ENCODE assay signal across 8 mouse cellular contexts in genomic region chr17:84791156-84791555, GRCm38 (mm10). TPM values are rescaled to one million over a fixed set of nuclear protein-coding genes. Genes with fewer than 3 reads are reported as not detected.
DNase-seq lines count a peak whose midpoint lies in the region; ATAC-seq and TF ChIP-seq lines count a peak whose summit lies in the region.

No protein-coding gene starts in this region.

- no peak for TF ChIP-seq CTCF in heart, adult 2 months (IDR thresholded peaks at IDR 0.05)
- no peak for TF ChIP-seq CTCF in G1E (IDR thresholded peaks at IDR 0.05; ENCODE audit: low read depth, low read length)

- intact Hi-C loops in heart, adult 2 months (cut with DNase I), result loop anchor here (5.0 kb wide), 2 partner anchors 166 to 301 kb away; partner anchors contain the start of genes Camkmt, Ppm1b and Prepl

- H3K9me3 ChIP-seq in G1E (replicated peaks), result no peaks in the 10 kb centered on the region
- H3K9me3 ChIP-seq in erythroblast, embryonic 14.5 days (ENCODE audit: control insufficient read depth, low read length), result no peaks in the 10 kb centered on the region
- no peaks in the 10 kb centered on the region for H3K9me3 ChIP-seq in intestine, embryonic 15.5 days

- 0 out of 2 replicates have a peak, but pooled peaks cover 2% of the 10 kb centered on the region for H3K79me2 ChIP-seq in heart, adult 2 months (replicated peaks; ENCODE audit: control insufficient read depth, insufficient read depth, low read length)

- H3K4me3 ChIP-seq in heart, adult 2 months, result peak overlapping the region; percentile 98
- H3K4me3 ChIP-seq in G1E (ENCODE audit: low read depth, low read length), result peak overlapping the region; percentile 99
- H3K4me3 ChIP-seq in erythroblast, embryonic 14.5 days (replicated peaks), result peak overlapping the region; percentile 86
- H3K4me3 ChIP-seq in intestine, embryonic 15.5 days (replicated peaks), result peak overlapping the region; percentile 86

- H3K9ac ChIP-seq in heart, adult 2 months (ENCODE audit: low read depth, low read length), result peak overlapping the region; percentile 52
- peak overlapping the region; percentile 84 for H3K9ac ChIP-seq in intestine, embryonic 15.5 days

- no peaks in the 10 kb centered on the region for H3K27me3 ChIP-seq in heart, adult 2 months (ENCODE audit: control insufficient read depth, insufficient read depth, low read length)
- no peaks in the 10 kb centered on the region for H3K27me3 ChIP-seq in G1E (ENCODE audit: insufficient read depth, low read length)
- no peaks in the 10 kb centered on the region for H3K27me3 ChIP-seq in erythroblast, embryonic 14.5 days (ENCODE audit: control insufficient read depth)
- no peaks in the 10 kb centered on the region for H3K27me3 ChIP-seq in intestine, embryonic 15.5 days (replicated peaks)

- WGBS in heart, adult 2 months, result 4% methylated on average over 8 of the region's 8 CpGs
- WGBS in intestine, embryonic 15.5 days, result 6% methylated on average over 8 of the region's 8 CpGs

- DNase-seq in heart, adult 2 months, result peak in 1 of 2 experiments; percentile 27
- DNase-seq in heart, adult 11 months, result no peak
- DNase-seq in G1E (ENCODE audit: low spot score), result no peak
- DNase-seq in layer of hippocampus, adult 9-10 months (ENCODE audit: low spot score), result no peak
- no peak for DNase-seq in cerebellum, postnatal 4 days (ENCODE audit: low spot score in 2 of 2)

- TF ChIP-seq EP300 in heart, adult 2 months (IDR thresholded peaks at IDR 0.05; ENCODE audit: insufficient read depth, low read depth, low read length), result no peak

- H3K27ac ChIP-seq in heart, adult 2 months, result peak overlapping the region; percentile 95
- peak overlapping the region; percentile 73 for H3K27ac ChIP-seq in intestine, embryonic 15.5 days

- H3K4me2 ChIP-seq in intestine, embryonic 15.5 days (replicated peaks), result peak overlapping the region; percentile 74

- ATAC-seq in G1E (ENCODE audit: extremely low read depth, insufficient number of reproducible peaks, low FRiP score, poor library complexity, severe bottlenecking), result no peak
- peak; percentile 50 for ATAC-seq in intestine, embryonic 15.5 days
- ATAC-seq in megakaryocyte-erythroid progenitor cell, adult 5-6 weeks (replicated peaks; ENCODE audit: low FRiP score, low TSS enrichment, poor library complexity, severe bottlenecking), result peak; percentile 7; the same call in 1 of the 2 replicates

- 0 out of 2 replicates have a peak, but pooled peaks cover 1% of the 10 kb centered on the region for H3K4me1 ChIP-seq in heart, adult 2 months (ENCODE audit: control insufficient read depth, insufficient read depth, low read length)
- peaks cover 49% of the 10 kb centered on the region for H3K4me1 ChIP-seq in G1E (ENCODE audit: insufficient read depth, low read depth, low read length)
- H3K4me1 ChIP-seq in erythroblast, embryonic 14.5 days (ENCODE audit: control insufficient read depth), result peaks cover 56% of the 10 kb centered on the region
- H3K4me1 ChIP-seq in intestine, embryonic 15.5 days (replicated peaks), result 0 out of 2 replicates have a peak, but pooled peaks cover 13% of the 10 kb centered on the region

- TF ChIP-seq POLR2A in heart, adult 2 months (IDR thresholded peaks at IDR 0.05; ENCODE audit: insufficient read depth, low read depth, low read length), result no peak

- H3K36me3 ChIP-seq in heart, adult 2 months (ENCODE audit: control insufficient read depth, insufficient read depth, low read length), result no peaks in the 10 kb centered on the region
- H3K36me3 ChIP-seq in G1E (replicated peaks), result peaks cover 51% of the 10 kb centered on the region
- peaks cover 42% of the 10 kb centered on the region for H3K36me3 ChIP-seq in erythroblast, embryonic 14.5 days (ENCODE audit: control insufficient read depth)
- no peaks in the 10 kb centered on the region for H3K36me3 ChIP-seq in intestine, embryonic 15.5 days

RNA-seq across cellular contexts. Expression of gene Lrpprc, which starts 0.6 kb away (rescaled TPM):
- total RNA-seq in heart, adult 2 months (2021), result 100 to 1,000 TPM; 125 to 148 TPM
- polyA plus RNA-seq in heart, adult 2 months (2012; rRNA removed), result 32.0 and 64.0 TPM in 2 replicates
- 111 and 136 TPM in 2 replicates for total RNA-seq in G1E (2014; fragmentation: Nextera tagmentation)
- total RNA-seq in G1E (2017), result 116 and 121 TPM in 2 replicates
- 16.7 and 16.9 TPM in 2 replicates for polyA plus RNA-seq in G1E (2012)
- polyA plus RNA-seq in erythroblast, embryonic 14.5 days (2012), result 0.26 and 0.31 TPM in 2 replicates
- polyA plus RNA-seq in intestine, embryonic 15.5 days (2015; fragmentation: Nextera tagmentation; extraction: Ambion mirVana), result 56.7 and 57.0 TPM in 2 replicates
- total RNA-seq in megakaryocyte-erythroid progenitor cell, adult 5-6 weeks (2014; fragmentation: Nextera tagmentation), result 63.8 and 67.3 TPM in 2 replicates
- total RNA-seq in megakaryocyte-erythroid progenitor cell, adult 5-6 weeks (2017), result 115 TPM in 2 replicates

Comparison
In these comparisons a context has a peak if more than half of its experiments do, and no peak if none do; other contexts are left out.
1. RNA of gene Lrpprc, which starts 0.6 kb away (polyA plus RNA-seq): 56.7 to 57.0 TPM in intestine, embryonic 15.5 days, 32.0 to 64.0 TPM in heart, adult 2 months and 16.7 to 16.9 TPM in G1E; 0.26 to 0.31 TPM in erythroblast, embryonic 14.5 days; every median in the first group is over 10 times any median in the second.
2. Peak in every context shown above with its lines, with median percentiles within 50 percentile points of each other: H3K4me3 ChIP-seq.